Comparison of ENCODE assay signal across 8 mouse cellular contexts in the genomic region with DNA sequence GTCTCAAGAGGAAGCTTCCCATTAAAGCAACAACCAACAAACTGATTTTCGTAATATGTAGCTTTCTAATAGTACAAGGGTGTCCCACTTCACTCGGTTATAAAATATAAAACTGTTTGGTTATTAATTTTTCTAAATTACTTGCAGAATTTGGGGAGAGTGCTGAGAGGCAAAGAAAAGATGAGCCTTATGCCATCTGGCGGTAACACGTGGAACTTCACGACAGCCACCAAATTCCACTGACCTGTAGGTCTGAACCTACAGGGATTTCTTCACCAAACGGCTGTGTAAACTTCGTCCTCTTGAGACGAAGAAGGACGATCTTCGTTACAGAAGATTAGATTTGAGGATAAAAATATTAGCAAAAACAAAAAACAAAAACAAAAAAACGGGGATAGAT.
DNase-seq lines count a peak whose midpoint lies in the region; ATAC-seq and TF ChIP-seq lines count a peak whose summit lies in the region.

No protein-coding gene starts in this region.

- no peak for TF ChIP-seq EP300 in heart, adult 2 months (IDR thresholded peaks at IDR 0.05; ENCODE audit: insufficient read depth, low read depth, low read length)

- H3K9me3 ChIP-seq in liver, embryonic 15.5 days (replicated peaks): no peaks in the 10 kb centered on the region
- H3K9me3 ChIP-seq in neural tube, embryonic 13.5 days: no peaks in the 10 kb centered on the region

- H3K27me3 ChIP-seq in heart, adult 2 months (ENCODE audit: control insufficient read depth, insufficient read depth, low read length): peaks cover 9% of the 10 kb centered on the region
- peaks cover 73% of the 10 kb centered on the region for H3K27me3 ChIP-seq in liver, embryonic 15.5 days
- peaks cover 5% of the 10 kb centered on the region; the same call in 1 of the 2 replicates for H3K27me3 ChIP-seq in neural tube, embryonic 13.5 days

- H3K79me2 ChIP-seq in heart, adult 2 months (replicated peaks; ENCODE audit: control insufficient read depth, insufficient read depth, low read length): no peaks in the 10 kb centered on the region

- no peaks in the 10 kb centered on the region for H3K36me3 ChIP-seq in heart, adult 2 months (ENCODE audit: control insufficient read depth, insufficient read depth, low read length)
- no peaks in the 10 kb centered on the region for H3K36me3 ChIP-seq in liver, embryonic 15.5 days (replicated peaks)
- no peaks in the 10 kb centered on the region for H3K36me3 ChIP-seq in neural tube, embryonic 13.5 days

- H3K27ac ChIP-seq in heart, adult 2 months: peak overlapping the region; percentile 66
- peak overlapping the region; percentile 71; the same call in 1 of the 2 replicates for H3K27ac ChIP-seq in liver, embryonic 15.5 days (replicated peaks)
- peak overlapping the region; percentile 75 for H3K27ac ChIP-seq in neural tube, embryonic 13.5 days (replicated peaks)

- peak overlapping the region; percentile 45 for H3K4me3 ChIP-seq in heart, adult 2 months
- peak overlapping the region; percentile 48 for H3K4me3 ChIP-seq in liver, embryonic 15.5 days (replicated peaks)
- no peak overlapping the region; the same call in 1 of the 2 replicates for H3K4me3 ChIP-seq in neural tube, embryonic 13.5 days

- under 1% methylated on average over 11 of the region's 11 CpGs for WGBS in heart, adult 2 months
- 1% methylated on average over 11 of the region's 11 CpGs for WGBS in liver, embryonic 15.5 days (ENCODE audit: insufficient replicate concordance)
- under 1% methylated on average over 11 of the region's 11 CpGs for WGBS in neural tube, embryonic 13.5 days

- ATAC-seq in inflammation-experienced regulatory T-cells, adult 6 months: peak; percentile 49
- peak; percentile 56 for ATAC-seq in liver, embryonic 15.5 days (ENCODE audit: insufficient read depth)
- ATAC-seq in neural tube, embryonic 13.5 days (ENCODE audit: low read depth): no peak

- intact Hi-C loops in heart, adult 2 months (cut with DNase I): loop anchor here (2.0 to 10.0 kb wide), 2 partner anchors 1544 to 1954 kb away; a partner anchor contains a TSS

- peak; percentile 66 for TF ChIP-seq CTCF in heart, adult 2 months (IDR thresholded peaks at IDR 0.05)

- peak overlapping the region; percentile 76 for H3K4me2 ChIP-seq in liver, embryonic 15.5 days
- peak overlapping the region; percentile 51 for H3K4me2 ChIP-seq in neural tube, embryonic 13.5 days

- no peak overlapping the region; the same call in 1 of the 2 replicates for H3K9ac ChIP-seq in heart, adult 2 months (ENCODE audit: low read depth, low read length)
- H3K9ac ChIP-seq in liver, embryonic 15.5 days: peak overlapping the region; percentile 37; the same call in 1 of the 2 replicates
- H3K9ac ChIP-seq in neural tube, embryonic 13.5 days: no peak overlapping the region

- peak; percentile 66 to 74 for DNase-seq in heart, adult 2 months
- no peak for DNase-seq in heart, adult 11 months
- peak; percentile 55 for DNase-seq in adrenal gland, postnatal 36 days
- peak; percentile 90 for DNase-seq in forelimb bud, embryonic 11.5 days (ENCODE audit: low read depth, low spot score)
- no peak for DNase-seq in frontal cortex, adult 2 months (ENCODE audit: extremely low spot score in 1 of 2, low spot score in 1 of 2)

- peaks cover 1% of the 10 kb centered on the region; the same call in 1 of the 2 replicates for H3K4me1 ChIP-seq in heart, adult 2 months (ENCODE audit: control insufficient read depth, insufficient read depth, low read length)
- peaks cover 56% of the 10 kb centered on the region for H3K4me1 ChIP-seq in liver, embryonic 15.5 days (replicated peaks)
- H3K4me1 ChIP-seq in neural tube, embryonic 13.5 days (replicated peaks): peaks cover 52% of the 10 kb centered on the region

- TF ChIP-seq POLR2A in heart, adult 2 months (IDR thresholded peaks at IDR 0.05; ENCODE audit: insufficient read depth, low read depth, low read length): no peak

Comparison
In these comparisons a context has a peak if more than half of its experiments do, and no peak if none do; other contexts are left out.
1. DNase-seq: peak in heart, adult 2 months (2 of 2), adrenal gland, postnatal 36 days (2 of 2) and forelimb bud, embryonic 11.5 days (single experiment); none in heart, adult 11 months (single experiment) and frontal cortex, adult 2 months (0 of 2).
2. Peak in every context shown above with its lines, with median percentiles within 50 percentile points of each other: H3K27ac ChIP-seq.